Mouse (Mus musculus): Measurements from ENCODE around the gene Rtl5. TPM values are rescaled to one million over a fixed set of nuclear protein-coding genes. Genes with fewer than 3 reads are reported as not detected.
"Not testable (repeated sequence)": the region's sequence is repeated elsewhere in the genome, so short reads cannot be mapped to it uniquely, and the experiment has no call there.

Rtl5 gene
- 10 to 100 TPM; 13.0 to 14.5 TPM for total RNA-seq (2021)
- long read RNA-seq, full-length matches to known transcripts, result 2 of 2 reads
- long read RNA-seq, partial matches to known transcripts, result 0 of 2 reads
- long read RNA-seq, other reads (novel, unspliced or antisense), result 0 of 2 reads

DNA sequence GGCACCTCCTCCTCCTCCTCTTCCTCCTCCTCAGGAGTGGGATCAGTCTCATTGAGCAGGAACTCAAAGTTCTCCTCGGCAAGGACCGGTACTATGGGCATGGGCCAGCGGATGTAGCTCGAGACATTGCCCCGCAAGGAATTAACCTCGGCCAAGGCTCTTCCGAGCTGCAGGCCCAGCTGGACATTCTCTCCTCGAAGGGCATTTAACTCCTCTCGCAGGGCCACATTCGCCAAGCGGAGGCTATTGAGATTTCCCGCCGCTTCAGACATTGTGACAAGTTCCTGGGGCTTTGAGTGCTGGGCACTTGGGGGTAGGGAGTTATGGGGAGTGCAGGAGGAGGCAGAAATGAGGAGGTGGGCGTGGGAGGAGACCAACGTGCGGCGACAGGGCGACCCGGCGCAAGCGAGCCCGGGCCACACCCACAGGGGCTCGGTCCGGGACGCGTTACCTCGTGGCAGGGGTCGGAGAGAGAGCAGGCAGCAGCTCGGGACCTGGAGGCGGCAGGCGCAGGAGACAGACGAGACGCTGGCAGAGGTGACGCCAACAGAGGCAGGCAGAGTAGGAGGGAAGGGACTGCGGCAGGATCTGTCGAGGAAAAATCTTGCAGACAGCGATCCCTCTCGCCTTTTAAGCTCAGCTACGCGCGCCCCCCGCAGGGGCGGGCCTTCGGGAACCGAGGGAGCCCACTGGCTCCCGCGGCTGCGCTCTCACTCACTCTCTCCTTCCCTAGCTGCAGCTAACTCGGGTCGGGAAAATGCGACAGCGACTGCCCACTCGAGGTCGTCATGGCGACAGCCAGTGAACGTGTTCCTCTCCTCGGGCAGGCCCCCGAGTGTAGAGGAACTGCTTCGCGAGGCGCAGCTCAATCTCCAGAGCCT is at the start of gene Rtl5:
Gene Rtl5 (minus strand): TSS at position 714 of the 881 bp plus-strand sequence.
- DNase-seq (ENCODE audit: low spot score in 2 of 2), result peak; percentile 69 to 75

DNA sequence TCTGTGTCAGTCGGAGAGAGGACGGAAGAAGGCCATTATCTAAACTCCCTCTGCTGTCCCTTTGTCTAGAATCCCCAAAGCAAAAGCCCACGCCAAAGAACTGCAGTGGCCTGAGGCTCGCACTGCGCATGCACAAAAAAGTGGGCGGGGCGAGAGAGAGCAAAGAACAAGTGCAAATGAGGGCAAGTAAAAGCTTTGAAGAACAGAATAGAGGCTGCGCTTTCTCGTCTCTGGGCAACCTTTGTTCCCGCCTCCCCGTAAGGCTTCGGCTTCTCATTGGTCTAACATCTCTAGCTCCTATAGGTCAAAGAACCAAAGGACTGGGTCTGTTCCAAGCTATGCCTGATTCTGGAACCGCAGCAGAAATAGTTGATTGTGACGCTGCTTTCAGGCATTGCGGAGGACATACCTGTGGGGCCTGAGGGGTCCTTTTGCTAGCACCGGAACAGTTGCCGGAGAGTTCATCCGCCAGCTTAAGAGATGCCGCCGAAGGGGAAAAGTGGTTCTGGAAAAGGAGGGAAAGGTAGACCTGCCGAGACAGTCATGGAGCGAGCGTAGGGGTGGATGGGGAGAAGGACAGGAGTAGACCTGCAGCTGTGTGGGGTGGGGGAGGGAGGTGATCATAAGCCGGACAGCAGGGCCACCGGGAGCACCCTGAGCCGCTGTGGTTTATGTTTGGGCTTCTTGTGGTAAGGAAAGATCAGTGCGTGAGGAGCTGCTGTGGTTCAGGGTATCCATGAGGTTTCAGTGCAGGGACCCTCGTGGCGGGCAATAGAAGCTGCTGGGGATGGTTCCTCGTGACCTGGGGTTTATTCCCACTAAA is 48.1 kb upstream of the Rtl5 start, which contains the start of gene Pin4:
Gene Pin4 (plus strand): TSS at position 406 of the 823 bp plus-strand sequence.
- DNase-seq (ENCODE audit: low spot score in 2 of 2), result peak; percentile 85 to 88

DNA sequence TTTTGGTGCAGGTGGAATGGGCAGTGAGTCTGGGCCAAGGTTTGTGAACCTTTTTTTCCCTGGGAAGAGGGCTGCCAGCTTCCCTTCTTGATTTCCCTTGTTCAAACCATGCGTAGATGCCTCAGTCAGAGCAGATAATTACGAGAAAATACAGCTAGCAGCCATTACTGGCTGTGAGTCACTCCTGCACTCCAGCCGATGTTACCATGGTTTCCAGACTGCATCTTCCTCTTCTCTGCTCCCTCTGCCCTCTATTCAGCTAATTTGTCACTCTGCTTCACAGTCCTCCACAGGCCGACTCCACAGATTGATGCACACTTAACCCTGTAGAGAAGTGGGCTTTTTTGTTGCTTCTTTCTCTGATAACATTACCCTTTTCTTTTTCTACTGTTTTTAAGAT is 44.6 kb upstream of the Rtl5 start:
- DNase-seq (ENCODE audit: low spot score in 2 of 2), result peak; percentile 7 to 16

DNA sequence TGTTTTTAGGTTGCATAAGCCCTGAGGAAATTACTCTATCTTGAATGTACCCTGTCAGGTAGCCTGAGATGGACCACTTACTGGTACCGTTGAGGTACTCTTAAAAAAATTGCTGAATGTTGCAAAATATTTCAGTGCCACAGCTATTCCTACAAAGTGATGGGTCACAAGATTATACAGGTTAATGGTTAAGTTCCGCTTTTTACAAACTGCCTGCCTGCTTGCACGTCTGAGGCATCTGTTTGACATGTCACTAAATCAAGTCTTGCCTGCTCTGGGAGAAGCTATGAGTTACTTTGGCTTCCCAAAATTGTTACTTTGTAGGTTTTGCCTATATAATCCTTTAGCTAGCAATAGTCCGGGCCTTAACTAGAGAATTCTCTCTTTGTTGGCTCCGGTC is 38.2 kb upstream of the Rtl5 start:
- DNase-seq (ENCODE audit: low spot score in 2 of 2), result not testable (repeated sequence)

DNA sequence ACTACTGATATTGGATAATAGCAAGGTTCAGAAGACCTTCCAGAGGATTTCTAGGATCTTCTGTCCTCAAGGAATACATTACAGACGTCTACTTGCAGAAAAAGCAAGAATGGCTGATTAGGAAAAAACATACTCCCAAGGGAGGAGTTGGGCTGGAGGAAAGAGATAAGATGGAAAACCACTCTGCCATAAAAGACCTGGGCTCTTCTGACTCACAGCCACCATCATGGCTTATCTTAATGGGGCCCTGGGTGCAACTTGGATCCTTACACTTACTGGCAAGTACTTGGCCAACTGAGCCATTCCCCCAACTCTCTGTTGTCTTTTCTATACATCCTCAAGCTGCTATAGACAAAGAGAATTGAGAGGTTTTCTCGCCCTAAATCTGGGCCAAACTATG is 32.7 kb upstream of the Rtl5 start:
- DNase-seq (ENCODE audit: low spot score in 2 of 2), result not testable (repeated sequence)

DNA sequence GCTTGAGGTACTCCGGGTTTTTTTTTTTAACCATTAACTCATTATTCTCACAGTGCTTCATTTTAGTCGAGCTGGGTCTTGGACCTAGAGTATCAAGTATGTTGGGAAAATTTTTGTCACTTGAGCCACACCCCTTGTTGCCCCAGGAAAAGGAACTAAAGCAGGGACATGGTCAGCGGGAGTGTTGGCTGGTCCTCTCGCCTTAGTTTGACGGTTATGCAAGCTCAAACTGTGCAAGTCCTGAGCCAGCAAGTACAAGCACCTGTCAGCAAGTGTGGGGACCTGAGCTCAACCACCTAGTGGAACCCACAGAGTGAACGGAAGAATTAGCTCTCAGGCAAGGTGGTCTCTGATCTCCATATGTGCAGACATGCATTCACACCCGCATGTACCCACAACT is 30.8 kb upstream of the Rtl5 start:
- DNase-seq (ENCODE audit: low spot score in 2 of 2), result no peak

DNA sequence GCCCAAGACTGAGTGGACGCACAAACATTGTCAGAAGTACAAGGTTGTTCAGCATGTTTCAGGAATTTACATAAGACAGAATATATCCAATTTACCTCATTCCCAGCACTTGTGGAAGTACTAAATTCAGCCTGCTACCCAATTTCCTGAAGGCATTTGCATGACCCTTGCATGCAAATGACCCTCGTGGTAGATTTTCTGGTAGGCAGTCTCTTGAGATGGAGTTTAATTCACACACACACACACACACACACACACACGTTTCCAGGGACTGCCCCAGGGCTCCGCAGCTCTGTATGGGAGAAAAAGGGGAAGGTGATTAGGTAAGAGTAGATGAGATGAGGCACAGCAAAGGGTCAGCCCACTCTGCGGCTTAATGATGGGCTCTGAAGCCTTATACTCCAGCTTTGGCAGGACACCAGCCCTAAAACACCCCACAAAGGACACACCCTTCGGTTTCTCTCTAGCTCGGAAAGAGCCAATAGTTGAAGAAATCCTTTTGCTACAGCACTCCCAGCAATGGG is 23.3 kb upstream of the Rtl5 start:
- DNase-seq (ENCODE audit: low spot score in 2 of 2), result no peak

DNA sequence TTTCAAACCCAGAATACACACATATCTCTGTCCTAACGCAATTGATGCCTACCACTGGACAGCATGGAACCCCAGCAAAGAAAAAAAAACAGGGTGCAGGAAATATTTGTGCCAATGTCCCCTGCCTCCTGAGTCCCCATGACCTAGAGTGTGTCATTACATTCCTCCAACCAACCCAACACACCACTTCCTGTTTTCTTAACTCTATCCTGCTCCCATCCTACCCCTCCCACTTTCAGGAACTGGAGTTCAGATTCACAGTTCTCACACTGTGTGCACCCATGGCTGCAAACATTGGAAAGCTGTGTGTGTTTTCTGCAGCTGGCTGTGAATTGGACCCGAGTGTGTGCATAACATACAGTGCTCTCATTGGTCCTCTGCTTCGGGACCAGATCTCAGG is 19.5 kb upstream of the Rtl5 start:
- no peak for DNase-seq (ENCODE audit: low spot score in 2 of 2)

DNA sequence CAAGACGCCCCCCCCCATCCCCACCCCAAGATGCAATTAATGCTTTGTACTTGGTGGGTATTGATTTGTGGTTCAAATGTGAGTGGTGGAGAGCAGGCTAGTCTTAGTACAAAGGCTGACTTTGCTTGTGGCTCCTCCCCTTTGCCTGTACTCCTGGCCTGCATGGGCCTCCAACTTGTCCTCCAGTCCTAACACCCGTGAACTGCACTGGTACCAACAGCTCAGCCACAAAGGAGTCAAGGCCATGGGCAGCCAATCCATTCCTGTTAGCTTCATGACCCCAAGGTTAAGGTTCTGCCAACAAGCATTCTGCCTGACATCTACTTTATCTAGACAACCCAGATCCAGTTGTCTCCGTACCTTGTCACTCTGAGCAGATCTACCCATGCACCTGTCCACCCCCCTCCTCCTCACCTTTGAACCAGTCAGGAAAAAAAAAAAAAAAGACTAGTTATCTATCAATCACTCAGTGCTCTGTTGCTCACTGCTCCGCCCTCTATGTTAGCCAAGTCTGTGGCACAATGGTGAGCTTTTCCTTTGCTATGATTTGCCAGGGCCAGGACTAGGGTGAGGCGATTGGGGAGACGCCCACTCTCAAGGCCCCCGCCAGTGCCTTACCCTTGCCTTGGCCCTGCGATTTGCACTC is 14.8 kb upstream of the Rtl5 start:
- no peak for DNase-seq (ENCODE audit: low spot score in 2 of 2)

DNA sequence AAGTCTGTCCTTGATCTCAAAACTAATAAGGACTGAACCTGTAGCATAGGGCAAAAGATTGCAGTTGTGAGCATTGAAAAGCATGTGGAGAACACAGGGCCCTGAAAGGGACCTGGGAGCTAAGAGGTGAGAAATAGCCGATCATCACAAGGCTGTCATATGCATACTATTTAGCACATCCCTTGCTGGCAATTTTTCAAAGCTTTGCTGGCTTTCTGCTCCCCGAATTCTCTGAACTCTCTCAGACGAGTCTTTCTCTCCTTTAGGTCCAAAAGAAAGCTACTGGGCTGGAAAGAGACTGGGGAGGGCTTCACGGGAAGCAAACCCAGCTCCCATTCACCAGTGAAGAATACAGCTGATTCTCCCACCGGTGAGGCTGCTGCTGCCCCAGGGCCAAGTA is 11.2 kb upstream of the Rtl5 start:
- no peak for DNase-seq (ENCODE audit: low spot score in 2 of 2)

DNA sequence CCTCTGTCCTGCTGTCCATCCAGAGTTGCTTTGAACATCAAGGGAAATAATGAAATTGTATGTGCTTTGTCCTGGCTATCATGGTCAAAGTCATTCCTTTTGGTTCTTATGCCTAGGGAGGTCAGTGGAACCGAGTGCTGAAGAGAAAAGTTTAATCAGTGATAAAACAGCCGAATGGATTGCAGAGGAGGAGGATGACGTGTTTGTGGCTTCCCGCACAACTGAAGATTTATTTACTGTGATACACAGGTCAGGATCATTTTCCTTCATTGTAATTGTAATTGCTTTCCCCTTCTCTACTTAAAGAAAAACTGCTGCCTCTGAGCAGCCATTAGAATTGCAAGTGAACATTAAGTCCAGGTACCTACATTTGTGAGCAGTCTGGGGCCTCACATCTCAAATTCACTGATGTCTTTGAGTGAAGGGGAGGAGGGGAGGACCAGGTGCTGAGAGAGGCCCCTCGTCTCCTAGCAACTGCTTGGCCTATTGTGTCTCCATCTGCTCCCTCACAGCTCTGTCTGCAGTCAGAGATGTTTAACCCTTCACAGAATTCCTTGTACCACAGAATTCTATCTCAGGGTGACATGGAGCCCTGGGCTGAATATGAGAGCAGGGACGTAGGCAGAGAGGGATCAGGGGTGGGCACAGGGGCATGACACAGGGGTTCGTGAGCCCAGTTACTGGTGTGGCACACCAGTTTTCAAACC is 10.6 kb upstream of the Rtl5 start:
- peak in 1 of 2 experiments; percentile 30 for DNase-seq (ENCODE audit: low spot score in 2 of 2)

DNA sequence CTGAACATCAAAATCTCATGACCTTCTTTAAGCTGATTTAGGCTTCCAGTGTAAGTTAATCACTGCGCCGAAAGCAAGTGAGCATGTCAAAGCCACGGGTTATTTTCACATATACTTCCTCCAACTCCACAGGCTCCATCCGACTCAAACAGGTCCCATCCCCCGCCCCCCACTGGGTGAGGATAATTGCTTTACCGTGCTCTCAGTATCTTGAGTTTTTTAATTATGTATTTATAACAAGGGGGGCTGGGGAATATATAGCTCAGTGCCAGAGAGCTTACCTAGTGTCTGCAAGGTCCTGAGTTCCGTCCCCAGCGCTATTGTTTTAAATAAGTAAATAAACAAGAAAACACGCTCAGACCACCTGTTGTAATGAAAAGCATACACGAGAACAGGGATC is 10.0 kb upstream of the Rtl5 start:
- no peak for DNase-seq (ENCODE audit: low spot score in 2 of 2)

DNA sequence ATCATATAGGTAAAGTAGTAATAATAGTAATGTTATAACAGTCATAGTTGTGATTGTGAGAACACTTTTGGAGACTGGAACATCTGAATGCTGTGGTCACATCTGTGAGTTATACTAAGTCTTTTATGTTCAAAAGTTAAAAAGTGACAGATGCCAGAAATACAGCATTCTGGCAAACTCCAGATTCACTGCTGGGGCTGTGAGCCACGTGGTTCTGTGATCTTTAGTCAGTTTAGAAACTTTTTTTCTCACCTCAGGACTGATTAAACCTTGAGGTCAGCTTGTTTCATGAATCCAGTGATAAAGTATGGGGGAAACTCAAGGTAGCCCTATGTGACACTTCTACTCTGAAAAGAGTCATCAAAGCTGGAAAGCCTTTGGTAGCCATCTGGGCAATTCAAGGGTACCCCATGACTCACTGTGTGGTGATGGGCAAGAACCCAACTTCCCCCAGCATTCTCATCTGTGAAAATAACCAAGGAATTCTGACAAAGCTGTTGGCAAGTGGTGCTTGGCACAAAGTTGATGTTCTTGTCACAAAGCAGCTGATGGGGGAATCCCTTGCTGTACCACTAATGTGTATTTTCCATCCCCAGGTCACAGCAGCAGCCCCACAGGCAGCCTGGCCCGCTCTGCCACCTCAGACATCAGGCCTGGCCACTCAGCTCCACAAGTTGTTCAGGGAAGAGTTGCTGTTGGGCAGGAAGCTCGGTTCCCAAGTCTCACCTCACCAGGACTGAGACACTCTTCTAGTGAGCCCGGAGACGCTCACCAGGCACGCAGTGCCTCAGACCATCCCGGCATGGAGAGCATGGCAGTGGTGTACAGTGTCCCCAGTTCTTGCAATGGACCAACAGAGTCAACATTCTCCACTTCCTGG is 6.0 kb upstream of the Rtl5 start:
- no peak for DNase-seq (ENCODE audit: low spot score in 2 of 2)

DNA sequence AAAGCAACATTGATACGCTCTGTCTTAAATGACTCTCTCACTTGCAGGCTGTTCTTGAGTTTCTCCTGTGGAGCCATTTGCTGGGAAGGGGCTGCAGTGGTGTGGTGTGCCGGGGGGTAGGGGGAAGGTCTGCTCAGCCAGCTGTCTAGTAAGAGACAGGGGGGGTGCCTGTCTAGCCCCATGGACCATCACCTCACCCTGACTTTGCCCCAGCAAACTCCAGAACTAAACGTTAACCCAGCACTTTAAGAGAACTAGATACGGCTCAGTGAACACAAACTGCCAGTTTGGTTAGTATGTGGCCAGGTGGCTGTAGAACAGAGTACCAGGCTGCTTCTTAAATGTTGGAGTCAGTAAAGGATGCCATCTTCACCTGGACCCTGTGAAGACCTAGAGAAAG is 4.1 kb upstream of the Rtl5 start:
- no peak for DNase-seq (ENCODE audit: low spot score in 2 of 2)

DNA sequence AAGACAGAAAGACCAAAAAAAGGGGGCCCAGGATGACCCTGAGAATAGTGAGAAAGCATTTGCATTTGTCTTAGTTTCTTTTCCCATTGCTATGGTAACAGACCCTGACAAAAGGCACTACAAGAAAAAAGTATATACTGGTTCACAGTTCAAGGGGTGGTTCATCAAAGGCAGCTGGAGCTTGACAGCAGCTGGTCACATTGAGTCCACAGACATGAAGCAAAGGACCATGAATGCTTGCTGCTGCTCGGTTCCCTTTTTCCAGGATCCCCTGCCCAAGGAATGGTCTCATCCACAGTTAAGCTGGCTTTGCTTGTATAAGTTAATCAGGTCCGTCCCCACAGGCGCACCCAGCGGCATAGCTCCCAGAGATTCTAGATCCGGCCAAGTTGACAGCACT is 3.3 kb upstream of the Rtl5 start:
- DNase-seq (ENCODE audit: low spot score in 2 of 2), result no peak

DNA sequence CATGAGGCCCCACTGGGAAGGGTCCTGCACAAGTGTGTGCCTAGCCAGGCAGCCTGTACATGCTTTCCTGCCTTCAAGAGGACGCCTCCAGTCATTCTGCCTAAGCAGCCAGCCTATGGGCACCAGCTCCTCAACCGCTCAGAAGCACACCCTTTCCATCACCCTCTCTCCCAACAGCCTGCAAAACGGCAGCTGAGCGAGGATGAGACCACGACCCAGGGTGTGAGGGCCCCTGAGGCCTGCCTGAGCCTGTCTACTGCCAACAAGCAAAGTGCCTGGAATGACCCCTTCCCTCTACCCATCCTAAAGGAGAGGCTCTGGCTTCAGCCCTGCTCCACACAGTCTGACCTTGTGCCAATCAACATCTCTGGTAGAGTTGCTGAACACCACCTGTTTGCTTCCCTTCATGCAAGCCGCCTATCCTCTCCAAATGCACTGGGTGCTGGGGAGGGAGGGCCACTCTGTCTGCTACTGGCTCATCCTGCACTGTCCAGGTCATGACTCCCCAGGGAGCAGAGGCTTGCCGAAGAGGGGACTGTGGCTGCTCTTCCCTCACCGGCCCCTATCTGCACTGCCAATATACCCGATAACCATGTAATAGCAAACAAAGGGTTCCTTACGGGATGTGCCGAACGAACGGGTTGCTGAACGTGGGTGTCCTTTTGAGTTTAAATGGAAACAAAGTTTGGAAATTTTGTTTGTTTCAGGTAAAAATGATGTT is 2.7 kb upstream of the Rtl5 start:
- no peak for DNase-seq (ENCODE audit: low spot score in 2 of 2)

DNA sequence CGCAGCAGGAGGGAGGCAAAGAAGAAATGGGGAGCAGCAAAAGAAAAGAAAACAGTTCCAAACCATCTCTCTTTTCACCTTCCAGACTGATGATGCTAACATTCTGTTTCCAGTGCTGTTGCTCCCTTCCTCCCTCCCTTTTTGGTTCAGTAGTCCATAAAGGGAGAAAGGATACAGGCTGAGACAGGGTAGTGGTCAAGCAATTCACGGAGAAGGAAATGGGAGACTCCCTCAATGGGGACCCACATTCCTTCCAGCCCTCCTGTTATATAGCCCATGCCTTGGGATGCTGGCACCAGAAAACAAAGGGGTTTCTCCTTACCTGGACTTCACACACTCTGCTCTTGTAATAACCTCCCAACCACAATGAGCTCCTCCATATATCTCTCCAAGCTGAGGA is 413 bp upstream of the Rtl5 start:
- DNase-seq (ENCODE audit: low spot score in 2 of 2), result no peak

DNA sequence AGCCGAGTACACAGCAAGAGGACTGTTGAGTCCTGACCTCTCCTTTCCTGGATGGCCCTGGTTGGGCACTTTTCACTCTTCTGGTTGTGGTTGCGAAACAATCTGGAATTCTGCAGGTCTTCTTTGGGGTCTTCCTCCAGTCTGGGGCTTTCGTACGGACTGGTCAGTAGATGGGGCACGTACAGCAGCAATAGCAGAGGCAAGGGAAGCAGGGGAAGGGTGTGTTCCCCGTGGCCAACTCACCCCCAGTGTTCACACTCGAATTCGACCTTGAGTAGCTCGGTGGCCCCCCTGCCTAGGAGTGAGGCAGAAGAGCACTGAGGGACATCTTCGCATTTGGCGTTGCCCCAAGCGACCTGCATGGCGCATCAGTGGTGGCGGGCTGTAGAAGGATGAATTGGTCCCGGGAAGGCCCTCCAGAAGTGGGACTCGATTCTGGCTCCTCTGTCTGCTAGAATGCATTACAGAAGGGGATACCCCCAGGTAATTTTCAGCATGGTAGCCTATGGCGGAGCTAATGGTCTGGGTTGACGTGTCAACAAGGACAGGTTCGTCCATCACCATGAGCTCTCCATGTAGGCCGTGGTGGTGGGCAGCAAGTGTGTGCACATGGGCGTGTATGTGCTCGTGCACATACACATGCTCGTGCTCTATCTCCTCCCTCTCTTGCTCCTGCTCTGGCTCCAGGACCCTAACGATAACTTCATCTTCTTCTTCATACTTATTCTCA is 2.1 kb downstream of the Rtl5 start:
- no peak for DNase-seq (ENCODE audit: low spot score in 2 of 2)
